Mouse (Mus musculus): ENCODE results near the gene Dcun1d3. TPM values are rescaled to one million over a fixed set of nuclear protein-coding genes. Genes with fewer than 3 reads are reported as not detected.

Dcun1d3 gene
- polyA plus RNA-seq, 1 experiment from 2014 or later, result 12.3 TPM

DNA sequence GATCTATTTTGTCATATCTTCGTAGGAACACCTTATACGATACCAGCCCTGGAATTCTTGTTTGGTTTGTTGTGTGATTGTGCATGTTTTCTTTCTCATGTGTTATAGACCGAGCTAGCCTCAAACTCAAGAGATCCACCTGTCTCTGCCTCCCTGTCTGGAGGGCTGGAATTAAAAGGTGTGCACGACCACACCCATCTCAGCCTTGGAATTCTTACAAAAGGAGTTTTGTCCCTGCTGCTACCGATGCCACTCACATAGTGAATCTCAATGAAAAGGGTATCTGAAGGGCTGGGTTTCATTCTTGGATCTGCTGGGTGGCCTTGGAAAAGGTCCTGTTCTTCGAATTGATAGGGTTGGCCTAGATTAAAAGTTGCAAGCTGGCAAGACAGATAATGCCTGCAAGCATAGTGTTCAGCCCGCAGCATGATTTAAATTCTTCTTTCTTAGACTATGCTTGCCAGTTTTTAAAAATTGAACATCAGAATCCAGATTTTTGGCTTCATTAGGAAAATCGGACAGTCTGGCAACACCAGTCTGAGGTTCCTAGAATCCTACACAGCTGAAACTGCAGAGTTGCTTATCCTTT, 1.5 kb upstream of the Dcun1d3 start:
- DNase-seq (ENCODE audit: low spot score), result no peak
- Histone ChIP-seq H3K4me1 (peaks cover 25% of the 10 kb centered on the region), H3K9me3 (no peaks in the 10 kb centered on the region), H3K36me3 (replicated peaks) (no peaks in the 10 kb centered on the region), H3K27ac (replicated peaks) (no peak overlapping the region), H3K4me3 (no peak overlapping the region), H3K27me3 (replicated peaks; ENCODE audit: low read depth, poor library complexity, severe bottlenecking) (no peaks in the 10 kb centered on the region)
- WGBS, result 92% methylated on average over 8 of the region's 8 CpGs

DNA sequence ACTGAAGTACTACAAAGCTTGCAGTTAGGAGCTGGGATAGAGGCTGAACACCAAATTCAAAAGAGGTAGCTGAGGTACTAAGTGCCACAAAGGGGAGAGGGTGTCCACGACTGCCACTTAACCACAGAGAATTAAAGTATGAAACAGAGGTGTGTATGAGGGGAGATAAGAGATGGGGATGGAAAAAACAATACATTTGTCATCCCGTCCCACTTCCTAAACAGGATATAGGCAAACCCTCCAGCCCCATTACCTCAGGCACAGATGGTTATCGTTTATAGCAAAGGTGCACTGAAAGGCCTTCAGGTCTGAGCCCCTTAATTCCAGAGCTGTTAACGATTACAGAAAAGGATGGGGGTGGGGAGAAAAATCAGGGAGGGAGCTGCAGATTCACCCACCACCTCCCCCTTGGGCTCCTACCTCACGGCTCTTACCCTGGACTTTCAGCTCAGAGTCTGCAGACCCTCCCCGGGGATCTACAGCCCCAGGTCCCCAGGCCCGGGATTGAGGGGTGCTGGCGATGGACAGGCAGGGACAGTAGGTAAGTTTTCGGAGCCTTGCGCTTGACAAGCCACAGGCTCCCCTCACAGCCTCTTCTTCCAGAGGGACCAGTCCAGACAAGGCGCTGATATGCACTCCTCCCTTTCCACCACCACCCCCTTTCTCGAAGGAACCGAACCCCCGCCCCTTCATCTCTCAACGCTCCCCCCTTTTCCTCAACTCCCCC, 1.1 kb downstream of the Dcun1d3 start:
- DNase-seq (ENCODE audit: low spot score), result no peak
- WGBS, result under 1% methylated on average over 15 of the region's 15 CpGs

DNA sequence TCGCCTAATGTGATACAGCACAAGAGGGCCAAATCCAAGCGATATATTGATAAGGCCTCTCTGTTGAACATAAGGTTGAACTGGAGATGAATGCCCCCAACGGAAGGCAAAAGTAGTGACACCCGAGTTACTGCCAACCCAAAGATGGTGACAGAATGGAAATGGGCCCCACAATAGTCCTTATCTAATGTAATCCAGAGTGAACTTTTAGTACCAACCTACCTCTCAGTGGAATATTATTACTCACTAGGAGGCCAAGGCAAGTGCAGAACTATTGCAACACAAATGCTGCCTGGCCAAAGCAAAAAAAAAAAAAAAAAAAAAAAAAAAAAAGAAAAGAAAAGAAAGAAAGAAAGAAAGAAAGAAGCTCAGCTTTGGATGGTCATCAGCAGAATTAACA, 3.4 kb downstream of the Dcun1d3 start:
- Histone ChIP-seq H3K27ac (replicated peaks) (no peak overlapping the region), H3K27me3 (replicated peaks; ENCODE audit: low read depth, poor library complexity, severe bottlenecking) (no peaks in the 10 kb centered on the region), H3K4me3 (no peak overlapping the region), H3K9me3 (no peaks in the 10 kb centered on the region), H3K4me1 (peaks cover 25% of the 10 kb centered on the region), H3K36me3 (replicated peaks) (no peaks in the 10 kb centered on the region)
- WGBS, result 90% methylated on average over 4 of the region's 4 CpGs
- no peak for DNase-seq (ENCODE audit: low spot score)

More for the DNA sequence above, 1.1 kb downstream of the Dcun1d3 start:
- Histone ChIP-seq H3K27me3 (replicated peaks; ENCODE audit: low read depth, poor library complexity, severe bottlenecking) (no peaks in the 10 kb centered on the region), H3K4me3 (peak overlapping the region; percentile 66), H3K4me1 (peaks cover 25% of the 10 kb centered on the region), H3K27ac (replicated peaks) (peak overlapping the region; percentile 96), H3K36me3 (replicated peaks) (no peaks in the 10 kb centered on the region), H3K9me3 (no peaks in the 10 kb centered on the region)

DNA sequence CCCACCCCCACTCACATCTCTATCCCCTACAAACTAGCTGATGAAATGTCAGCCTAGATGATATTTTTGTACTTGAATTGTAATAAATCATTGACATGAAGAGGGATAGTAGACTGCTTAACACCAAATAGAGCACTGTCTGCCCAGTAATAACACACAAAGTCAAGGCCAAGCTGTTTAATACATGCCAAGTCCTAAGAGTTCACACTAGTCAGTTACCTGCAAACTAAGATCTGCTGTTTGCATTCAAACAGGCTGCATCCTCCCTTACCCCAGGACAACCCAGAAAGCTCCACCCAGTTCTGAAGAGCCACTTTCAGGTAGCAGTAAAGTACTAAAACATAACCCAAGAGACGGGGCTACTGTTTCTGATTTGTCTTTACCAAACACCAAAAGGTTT, 3.9 kb downstream of the Dcun1d3 start:
- WGBS, result 92% methylated on average over 1 of the region's 1 CpGs
- DNase-seq (ENCODE audit: low spot score), result no peak
- Histone ChIP-seq H3K4me3 (no peak overlapping the region), H3K27ac (replicated peaks) (no peak overlapping the region), H3K27me3 (replicated peaks; ENCODE audit: low read depth, poor library complexity, severe bottlenecking) (no peaks in the 10 kb centered on the region), H3K4me1 (peaks cover 25% of the 10 kb centered on the region), H3K36me3 (replicated peaks) (0 out of 2 replicates have a peak, but pooled peaks cover 2% of the 10 kb centered on the region), H3K9me3 (no peaks in the 10 kb centered on the region)

DNA sequence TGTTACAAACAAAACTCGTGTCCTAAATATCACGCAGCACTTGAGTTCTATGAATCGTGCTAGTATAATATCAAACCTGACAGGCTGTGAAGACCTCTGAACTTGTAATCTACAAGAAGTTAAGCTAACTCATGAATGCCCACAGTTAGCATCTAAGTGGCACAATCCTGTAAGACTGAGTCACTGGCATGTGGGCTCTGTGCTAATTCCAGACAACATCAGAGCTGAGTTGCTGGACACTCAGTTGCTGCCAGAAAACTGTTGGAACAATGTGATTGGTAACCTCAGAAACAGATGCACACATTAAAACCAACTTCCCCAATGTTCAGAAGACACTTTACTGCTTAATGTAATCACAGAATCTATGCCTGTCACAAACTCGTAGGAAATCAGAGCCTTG, 8.2 kb downstream of the Dcun1d3 start:
- H3K4me3 ChIP-seq, result no peak overlapping the region
- no peaks in the 10 kb centered on the region for H3K27me3 ChIP-seq (replicated peaks; ENCODE audit: low read depth, poor library complexity, severe bottlenecking)
- no peak for DNase-seq (ENCODE audit: low spot score)
- WGBS, result 93% methylated on average over 4 of the region's 4 CpGs
- H3K27ac ChIP-seq (replicated peaks), result no peak overlapping the region
- peaks cover 11% of the 10 kb centered on the region; the same call in 1 of the 2 replicates for H3K36me3 ChIP-seq (replicated peaks)
- no peaks in the 10 kb centered on the region for H3K9me3 ChIP-seq
- H3K4me1 ChIP-seq, result no peaks in the 10 kb centered on the region

DNA sequence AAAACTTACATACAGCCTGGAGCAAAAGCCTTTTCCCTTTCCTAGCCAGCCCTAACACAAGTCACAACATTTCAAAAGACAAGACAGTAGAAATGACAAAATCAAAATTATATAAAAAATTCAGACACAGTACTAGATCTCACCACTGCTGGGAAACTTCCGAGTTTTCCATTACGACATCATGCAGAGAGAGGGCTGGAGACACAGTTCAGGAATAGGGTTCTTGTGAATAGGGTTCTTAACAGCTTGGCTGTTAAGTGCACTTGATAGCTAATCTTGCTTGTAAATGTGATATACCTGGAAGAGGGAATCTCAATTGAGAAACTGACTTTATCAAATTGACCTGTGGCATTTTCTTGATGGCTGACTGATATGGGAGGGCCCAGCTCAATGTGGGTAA, 14.9 kb downstream of the Dcun1d3 start:
- no peak overlapping the region for H3K4me3 ChIP-seq
- H3K36me3 ChIP-seq (replicated peaks), result peaks cover 22% of the 10 kb centered on the region
- H3K4me1 ChIP-seq, result no peaks in the 10 kb centered on the region
- no peaks in the 10 kb centered on the region for H3K27me3 ChIP-seq (replicated peaks; ENCODE audit: low read depth, poor library complexity, severe bottlenecking)
- WGBS, result 91% methylated on average over 2 of the region's 2 CpGs
- no peaks in the 10 kb centered on the region for H3K9me3 ChIP-seq
- no peak overlapping the region for H3K27ac ChIP-seq (replicated peaks)
- no peak for DNase-seq (ENCODE audit: low spot score)

DNA sequence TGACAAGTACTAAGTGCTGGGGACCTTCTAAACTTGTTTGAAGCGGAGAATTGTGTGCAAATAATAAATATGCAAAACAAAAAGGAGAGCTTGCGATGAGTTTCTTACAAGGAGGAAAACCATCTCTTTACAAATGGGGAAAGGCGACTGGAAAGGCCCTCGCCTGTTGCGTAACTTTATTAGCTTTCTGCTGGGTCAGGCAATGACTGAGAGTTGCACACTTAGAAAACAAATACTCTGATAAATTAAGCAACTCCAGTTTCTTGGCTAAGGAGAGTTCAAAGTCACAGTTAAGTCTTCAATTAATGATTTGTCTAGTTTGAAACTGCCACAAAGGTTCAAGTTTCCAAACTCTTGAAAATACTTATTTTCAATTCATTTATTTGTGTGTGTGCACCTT, 15.8 kb downstream of the Dcun1d3 start:
- Histone ChIP-seq H3K4me3 (no peak overlapping the region), H3K27me3 (replicated peaks; ENCODE audit: low read depth, poor library complexity, severe bottlenecking) (no peaks in the 10 kb centered on the region), H3K36me3 (replicated peaks) (peaks cover 22% of the 10 kb centered on the region), H3K9me3 (no peaks in the 10 kb centered on the region), H3K4me1 (no peaks in the 10 kb centered on the region), H3K27ac (replicated peaks) (no peak overlapping the region)
- WGBS, result 95% methylated on average over 5 of the region's 5 CpGs
- DNase-seq (ENCODE audit: low spot score), result no peak

DNA sequence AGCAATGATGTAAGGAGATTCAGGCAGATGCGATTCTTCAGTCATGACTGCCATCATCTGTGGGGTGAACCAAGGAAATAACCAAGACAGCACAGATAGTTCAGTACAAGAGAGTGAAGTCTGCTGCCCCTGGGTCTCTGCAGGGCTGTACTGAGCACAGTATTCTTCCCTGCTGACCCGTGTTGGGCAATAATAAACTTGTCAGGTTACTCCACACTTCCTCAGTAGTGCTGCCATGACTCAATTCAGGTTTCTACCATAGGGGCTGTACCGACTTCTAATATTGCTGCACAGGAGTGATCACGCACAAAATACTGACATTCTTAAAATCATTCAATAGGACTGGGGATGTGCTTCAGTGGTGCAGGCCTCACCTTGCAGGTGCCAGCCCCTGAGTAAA, 16.9 kb downstream of the Dcun1d3 start:
- Histone ChIP-seq H3K36me3 (replicated peaks) (peaks cover 22% of the 10 kb centered on the region), H3K27me3 (replicated peaks; ENCODE audit: low read depth, poor library complexity, severe bottlenecking) (no peaks in the 10 kb centered on the region), H3K9me3 (no peaks in the 10 kb centered on the region), H3K27ac (replicated peaks) (no peak overlapping the region), H3K4me1 (no peaks in the 10 kb centered on the region), H3K4me3 (no peak overlapping the region)
- WGBS, result 93% methylated on average over 4 of the region's 4 CpGs
- DNase-seq (ENCODE audit: low spot score), result no peak

DNA sequence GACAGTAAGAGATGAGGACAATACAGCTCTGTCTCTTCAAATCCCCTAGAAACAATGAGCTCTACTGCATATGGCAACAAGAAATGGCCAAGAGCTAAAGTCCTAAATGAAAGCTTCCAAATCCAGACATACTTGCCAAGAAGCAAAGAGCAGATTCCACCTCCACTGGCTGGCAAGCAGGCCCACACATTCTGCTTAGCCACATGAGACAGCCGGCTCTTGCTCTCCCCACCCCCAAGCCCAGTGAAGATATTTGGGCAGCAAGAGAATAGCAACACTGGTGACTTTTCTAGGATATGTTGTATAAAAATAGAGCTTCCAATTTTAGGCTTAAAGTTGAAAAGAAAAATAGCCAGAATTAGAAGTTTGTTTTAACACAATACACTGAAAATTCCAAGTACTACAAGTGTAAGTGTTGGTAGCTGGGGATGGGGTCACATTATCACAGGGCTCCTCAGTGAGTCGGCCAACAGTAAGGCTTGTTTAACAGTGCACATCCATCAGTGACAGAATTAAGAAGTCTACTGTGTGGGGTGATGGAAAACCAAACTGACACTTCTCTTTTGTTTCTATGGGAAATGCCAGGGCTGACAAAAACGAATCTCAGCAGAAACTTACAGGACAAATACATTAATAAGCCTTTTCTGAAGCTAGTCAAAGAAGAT, 20.2 kb downstream of the Dcun1d3 start:
- Histone ChIP-seq H3K9me3 (no peaks in the 10 kb centered on the region), H3K27me3 (replicated peaks; ENCODE audit: low read depth, poor library complexity, severe bottlenecking) (no peaks in the 10 kb centered on the region), H3K27ac (replicated peaks) (no peak overlapping the region), H3K4me1 (no peaks in the 10 kb centered on the region), H3K36me3 (replicated peaks) (peaks cover 26% of the 10 kb centered on the region), H3K4me3 (no peak overlapping the region)
- no peak for DNase-seq (ENCODE audit: low spot score)
- 68% methylated on average over 3 of the region's 3 CpGs for WGBS

DNA sequence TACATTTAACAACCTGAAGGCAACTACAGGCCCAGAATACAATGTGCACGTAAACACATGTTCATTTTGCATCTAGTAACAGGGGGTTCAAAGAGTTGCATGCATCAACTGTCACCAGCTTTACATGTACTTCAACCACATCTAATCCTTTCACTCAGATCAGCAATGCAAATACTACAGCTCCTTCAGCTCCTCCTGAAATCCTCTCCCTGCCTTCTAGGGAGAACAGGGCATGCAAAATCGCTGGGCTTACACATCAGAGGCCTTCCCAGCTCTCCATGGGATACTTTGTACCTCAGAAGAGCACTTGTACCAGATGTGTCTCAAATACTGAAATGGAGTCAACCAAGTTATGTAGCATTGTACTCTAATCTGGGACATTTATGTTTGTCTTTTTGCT, 23.0 kb downstream of the Dcun1d3 start:
- Histone ChIP-seq H3K4me3 (no peak overlapping the region), H3K9me3 (no peaks in the 10 kb centered on the region), H3K36me3 (replicated peaks) (peaks cover 22% of the 10 kb centered on the region), H3K27me3 (replicated peaks; ENCODE audit: low read depth, poor library complexity, severe bottlenecking) (no peaks in the 10 kb centered on the region), H3K27ac (replicated peaks) (no peak overlapping the region), H3K4me1 (no peaks in the 10 kb centered on the region)
- DNase-seq (ENCODE audit: low spot score), result no peak
- WGBS, result 50% methylated on average over 2 of the region's 2 CpGs

DNA sequence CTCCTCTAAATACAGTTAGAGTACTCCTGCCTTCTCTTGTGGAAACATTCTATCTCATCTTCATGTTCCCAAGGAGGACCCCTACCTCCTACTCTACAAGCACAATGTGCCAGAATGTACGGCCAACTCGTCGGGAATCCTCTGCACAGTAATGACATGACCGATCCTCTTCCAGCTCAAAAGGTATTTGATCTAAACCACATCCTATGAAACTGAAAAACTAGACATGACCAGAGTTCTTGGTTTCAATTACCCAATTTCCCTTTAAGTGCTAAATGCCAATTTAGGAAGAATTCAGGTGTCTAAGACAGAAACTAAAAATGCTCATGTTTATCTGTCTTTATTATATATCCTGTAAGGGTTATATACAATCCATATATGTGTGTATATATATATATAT, 23.9 kb downstream of the Dcun1d3 start:
- no peaks in the 10 kb centered on the region for H3K9me3 ChIP-seq
- H3K36me3 ChIP-seq (replicated peaks), result peaks cover 14% of the 10 kb centered on the region; the same call in 1 of the 2 replicates
- WGBS, result 94% methylated on average over 4 of the region's 4 CpGs
- H3K27ac ChIP-seq (replicated peaks), result no peak overlapping the region
- no peaks in the 10 kb centered on the region for H3K27me3 ChIP-seq (replicated peaks; ENCODE audit: low read depth, poor library complexity, severe bottlenecking)
- H3K4me1 ChIP-seq, result peaks cover 4% of the 10 kb centered on the region; the same call in 1 of the 2 replicates
- no peak for DNase-seq (ENCODE audit: low spot score)
- H3K4me3 ChIP-seq, result no peak overlapping the region

DNA sequence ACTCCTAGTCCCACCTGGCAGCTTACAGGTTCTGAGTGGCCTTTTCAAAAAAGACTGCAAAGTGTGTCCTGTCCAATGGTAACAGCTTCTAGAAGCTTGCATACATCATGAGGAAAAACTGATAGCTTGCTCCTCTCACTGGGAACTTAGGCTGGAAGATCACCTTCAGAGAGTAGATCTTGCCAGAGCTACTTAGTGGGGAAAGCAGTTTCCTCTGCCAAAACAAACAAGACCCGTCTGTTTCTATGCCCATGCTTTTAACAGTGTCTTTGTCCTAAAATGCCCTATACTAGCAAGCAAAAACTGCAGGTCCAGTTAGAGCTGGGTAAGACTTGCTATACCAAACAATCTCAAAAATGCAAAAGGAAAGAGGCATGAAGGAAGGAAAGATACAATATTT, 30.0 kb downstream of the Dcun1d3 start:
- H3K27me3 ChIP-seq (replicated peaks; ENCODE audit: low read depth, poor library complexity, severe bottlenecking), result no peaks in the 10 kb centered on the region
- no peak overlapping the region for H3K4me3 ChIP-seq
- H3K36me3 ChIP-seq (replicated peaks), result peaks cover 17% of the 10 kb centered on the region; the same call in 1 of the 2 replicates
- no peaks in the 10 kb centered on the region for H3K9me3 ChIP-seq
- no peak overlapping the region for H3K27ac ChIP-seq (replicated peaks)
- DNase-seq (ENCODE audit: low spot score), result no peak
- 75% methylated on average over 1 of the region's 1 CpGs for WGBS
- H3K4me1 ChIP-seq, result peaks cover 20% of the 10 kb centered on the region

DNA sequence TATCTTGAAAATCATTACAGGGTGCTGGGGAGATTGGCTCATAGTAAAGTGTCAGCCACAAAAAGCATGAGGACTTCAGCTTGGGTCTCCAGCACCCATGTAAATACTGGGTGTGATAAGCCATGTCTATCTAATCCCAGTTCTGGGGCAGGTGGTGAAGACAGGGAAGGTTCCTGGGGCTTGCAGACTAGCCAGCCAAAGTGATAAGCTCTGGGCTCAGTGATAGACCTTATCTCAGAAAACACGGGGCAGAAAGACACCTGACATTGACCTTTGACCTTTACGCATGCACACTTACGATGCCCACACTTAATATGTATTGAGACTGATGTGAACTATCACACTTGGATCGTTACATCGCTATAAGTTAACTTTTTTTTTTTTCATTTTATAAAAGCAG, 31.6 kb downstream of the Dcun1d3 start:
- WGBS, result 88% methylated on average over 5 of the region's 5 CpGs
- no peak for DNase-seq (ENCODE audit: low spot score)
- Histone ChIP-seq H3K36me3 (replicated peaks) (peaks cover 14% of the 10 kb centered on the region), H3K9me3 (no peaks in the 10 kb centered on the region), H3K27me3 (replicated peaks; ENCODE audit: low read depth, poor library complexity, severe bottlenecking) (no peaks in the 10 kb centered on the region), H3K4me3 (no peak overlapping the region), H3K4me1 (peaks cover 34% of the 10 kb centered on the region), H3K27ac (replicated peaks) (no peak overlapping the region)
